Mouse (Mus musculus) midbrain, embryonic 10.5 days (tissue): Measurements from ENCODE around the gene Jph4. TPM values are rescaled to one million over a fixed set of nuclear protein-coding genes. Genes with fewer than 3 reads are reported as not detected.
A peak's percentile ranks its signal among the peaks of the same experiment; 100 is the strongest.

ENCODE experiments used
- DNase-seq: peaks from one replicate; pipeline ENCODE4 v3.0.0-alpha.2; 2017; ENCODE audit warnings: low spot score
- H3K27ac ChIP-seq: fragments of 300-500 bp; sonication (generic); replicated peaks from 2 replicates; pipeline ENCODE4 v1.5.1; 2016; ENCODE audit warnings: mild to moderate bottlenecking
- H3K27me3 ChIP-seq: fragments of 300-500 bp; sonication (generic); 2 replicates; pipeline ENCODE4 v1.6.1; 2016; ENCODE audit warnings: low read depth, mild to moderate bottlenecking; ENCODE audit not compliant: poor library complexity, severe bottlenecking
- H3K36me3 ChIP-seq: fragments of 300-500 bp; sonication (generic); 2 replicates; pipeline ENCODE4 v1.6.1; 2016; ENCODE audit warnings: mild to moderate bottlenecking, moderate library complexity
- H3K4me1 ChIP-seq: fragments of 300-500 bp; sonication (generic); 2 replicates; pipeline ENCODE4 v1.6.1; 2016
- H3K4me3 ChIP-seq: fragments of 300-500 bp; sonication (generic); 2 replicates; pipeline ENCODE4 v1.5.1; 2016; ENCODE audit warnings: mild to moderate bottlenecking, moderate library complexity
- H3K9me3 ChIP-seq: fragments of 300-500 bp; sonication (generic); replicated peaks from 2 replicates; pipeline ENCODE4 v1.6.1; 2016; ENCODE audit warnings: mild to moderate bottlenecking
- WGBS: fragments of 180-500 bp; shearing (Covaris S2); methylation state at CpG from one replicate; pipeline ENCODE4 v1.1.7; 2016; 5-methylcytosine and 5-hydroxymethylcytosine counted together
- polyA plus RNA-seq: library from polyadenylated mRNA; unstranded; fragments of >200 nt; fragmentation: Nextera tagmentation; extraction: Ambion mirVana; gene quantifications from 2 replicates; pipeline ENCODE4 v1.2.1, GENCODE M21; 2016

The Jph4 gene
- polyA plus RNA-seq, 1 experiment from 2014 or later, result 0.53 TPM

DNA sequence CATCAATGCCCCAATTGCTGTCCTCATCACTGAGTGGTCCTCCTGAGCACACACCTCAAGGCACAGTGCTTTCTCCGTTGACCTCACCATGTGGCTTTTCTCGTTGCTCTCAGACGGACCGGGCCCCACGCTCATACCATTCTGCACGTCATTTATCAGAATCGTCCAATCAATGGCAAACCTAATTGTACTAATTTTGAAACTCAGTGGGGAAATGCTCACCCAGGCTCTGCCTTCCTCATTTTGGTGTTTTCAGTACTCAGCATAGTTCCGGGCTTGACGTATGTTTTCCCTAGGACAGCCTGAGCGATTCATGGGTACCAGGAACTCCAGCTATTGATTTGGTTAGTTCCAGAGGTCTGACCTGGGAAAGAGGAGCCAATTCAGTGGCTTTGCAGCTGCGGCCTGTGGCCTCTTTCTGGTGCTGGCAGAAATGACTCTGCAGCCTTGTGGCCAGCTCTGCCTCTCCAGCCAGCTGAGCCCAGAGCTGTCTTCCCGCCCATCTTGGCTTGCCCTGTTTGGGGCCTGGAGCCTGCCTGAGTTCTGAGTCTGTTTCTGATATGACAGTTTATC is 30.2 kb upstream of the Jph4 start:
- Histone ChIP-seq H3K9me3 (no peaks in the 10 kb centered on the region), H3K4me1 (peaks cover 12% of the 10 kb centered on the region), H3K36me3 (no peaks in the 10 kb centered on the region), H3K4me3 (no peak overlapping the region), H3K27ac (no peak overlapping the region), H3K27me3 (no peaks in the 10 kb centered on the region)
- no peak for DNase-seq
- WGBS, result 85% methylated on average over 12 of the region's 12 CpGs

DNA sequence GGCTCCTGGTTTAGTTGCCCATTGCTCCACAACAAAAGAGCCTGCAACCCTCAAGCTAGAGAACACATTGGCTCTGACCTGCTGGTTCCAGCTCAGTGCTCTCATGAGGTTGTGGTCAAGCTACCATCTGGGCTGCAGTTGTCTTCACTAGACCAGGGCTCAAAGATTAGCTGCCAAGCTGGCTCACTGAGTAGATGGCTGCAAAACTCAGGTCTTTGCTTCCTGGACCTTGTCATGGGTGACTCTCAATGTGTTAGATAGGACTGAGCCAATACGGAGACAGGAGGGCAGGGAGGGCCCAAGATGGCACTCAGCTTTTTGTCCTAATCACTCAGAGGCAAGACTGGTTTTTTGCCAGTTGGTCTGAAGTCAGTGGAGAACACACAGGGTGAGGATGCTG is 29.6 kb upstream of the Jph4 start:
- H3K9me3 ChIP-seq, result no peaks in the 10 kb centered on the region
- H3K27me3 ChIP-seq, result no peaks in the 10 kb centered on the region
- WGBS, result 100% methylated on average over 1 of the region's 1 CpGs
- no peaks in the 10 kb centered on the region for H3K36me3 ChIP-seq
- H3K4me3 ChIP-seq, result no peak overlapping the region
- DNase-seq, result no peak
- H3K4me1 ChIP-seq, result peaks cover 12% of the 10 kb centered on the region
- H3K27ac ChIP-seq, result no peak overlapping the region

DNA sequence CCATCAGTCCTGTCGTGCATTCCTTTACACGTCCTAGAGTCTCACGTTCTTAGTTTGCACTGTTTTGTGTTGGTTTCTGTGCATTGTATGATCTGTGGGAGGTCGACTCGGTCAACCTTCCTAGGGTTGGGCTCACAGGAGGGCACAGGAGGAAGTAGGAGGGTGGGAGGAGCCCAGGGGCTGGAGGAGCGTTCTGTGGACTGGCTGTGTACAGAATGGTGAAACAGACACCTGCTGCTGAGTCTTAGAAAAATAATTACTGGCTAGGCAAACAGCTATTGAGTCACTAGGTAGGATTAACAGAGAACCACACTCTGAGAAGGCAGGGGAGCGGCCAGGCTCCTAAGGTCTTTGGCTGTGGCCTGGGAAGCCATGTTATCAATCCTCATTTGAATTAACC is 22.6 kb upstream of the Jph4 start:
- no peak overlapping the region for H3K4me3 ChIP-seq
- peaks cover 5% of the 10 kb centered on the region for H3K4me1 ChIP-seq
- 54% methylated on average over 7 of the region's 7 CpGs for WGBS
- H3K36me3 ChIP-seq, result no peaks in the 10 kb centered on the region
- no peaks in the 10 kb centered on the region for H3K27me3 ChIP-seq
- no peaks in the 10 kb centered on the region for H3K9me3 ChIP-seq
- DNase-seq, result no peak
- H3K27ac ChIP-seq, result no peak overlapping the region

DNA sequence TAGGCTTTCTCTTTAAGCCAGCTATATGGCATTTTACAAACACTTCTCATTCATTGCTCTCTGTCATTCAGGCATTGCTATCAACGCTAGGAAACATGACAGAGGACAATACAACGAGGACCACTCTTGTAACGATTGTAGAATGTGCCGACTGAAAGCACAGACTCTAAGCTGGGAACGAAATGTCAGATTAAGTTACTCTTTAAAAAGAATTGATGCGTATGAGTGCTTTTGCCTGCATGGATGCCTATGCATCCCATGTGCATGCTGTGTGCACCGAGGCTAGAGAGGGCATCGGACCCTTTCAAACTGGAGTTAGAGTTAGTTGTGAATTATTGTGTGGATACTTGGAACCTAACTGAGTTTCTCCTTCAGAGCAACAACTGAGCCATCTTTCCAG is 18.9 kb upstream of the Jph4 start:
- Histone ChIP-seq H3K27ac (no peak overlapping the region), H3K27me3 (no peaks in the 10 kb centered on the region), H3K9me3 (no peaks in the 10 kb centered on the region), H3K4me1 (peaks cover 5% of the 10 kb centered on the region), H3K4me3 (no peak overlapping the region), H3K36me3 (no peaks in the 10 kb centered on the region)
- WGBS, result 76% methylated on average over 8 of the region's 8 CpGs
- DNase-seq, result no peak

DNA sequence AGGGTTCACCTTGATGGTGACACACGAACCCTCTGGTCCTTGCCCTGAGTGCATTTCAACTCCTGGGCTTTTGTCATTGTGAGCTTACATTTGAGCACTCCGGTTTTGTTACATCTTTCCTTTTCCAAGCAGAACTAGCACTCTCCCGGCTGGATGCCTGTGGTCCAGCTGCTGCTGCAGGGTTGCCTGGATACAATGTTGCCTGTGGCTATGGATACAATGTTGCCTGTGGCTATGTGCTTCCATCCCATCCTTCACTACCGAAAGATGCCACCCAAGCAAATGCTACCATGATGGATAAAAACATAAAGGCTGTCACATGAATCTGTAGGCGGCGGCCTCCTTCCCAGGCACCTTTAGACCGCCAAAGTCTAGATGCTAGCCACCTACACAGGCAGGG is 9.8 kb upstream of the Jph4 start:
- peaks cover 11% of the 10 kb centered on the region for H3K4me1 ChIP-seq
- no peak overlapping the region for H3K27ac ChIP-seq
- WGBS, result 77% methylated on average over 7 of the region's 7 CpGs
- DNase-seq, result no peak
- H3K9me3 ChIP-seq, result no peaks in the 10 kb centered on the region
- H3K4me3 ChIP-seq, result no peak overlapping the region
- 0 out of 2 replicates have a peak, but pooled peaks cover 4% of the 10 kb centered on the region for H3K27me3 ChIP-seq
- no peaks in the 10 kb centered on the region for H3K36me3 ChIP-seq

DNA sequence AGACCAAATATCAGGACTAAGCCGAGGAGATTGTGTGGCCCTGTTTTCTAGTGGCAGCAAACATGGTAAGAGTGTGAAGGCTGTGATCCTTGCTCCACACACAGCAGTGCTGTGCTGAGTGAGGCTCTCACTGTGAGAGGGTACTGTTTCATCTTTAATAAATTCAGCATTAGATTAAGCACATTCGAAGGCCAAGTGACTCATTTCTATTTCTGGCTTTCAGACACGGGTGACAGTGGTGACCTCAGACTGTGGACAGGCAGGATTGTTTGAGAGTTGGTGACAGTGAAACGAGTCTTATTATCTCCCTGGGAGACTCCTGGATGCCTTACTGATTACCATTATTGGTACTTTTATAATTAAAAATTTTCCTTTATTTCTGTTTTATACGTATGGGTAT is 9.0 kb upstream of the Jph4 start:
- H3K27me3 ChIP-seq, result 0 out of 2 replicates have a peak, but pooled peaks cover 4% of the 10 kb centered on the region
- no peak overlapping the region for H3K4me3 ChIP-seq
- DNase-seq, result no peak
- H3K27ac ChIP-seq, result no peak overlapping the region
- H3K9me3 ChIP-seq, result no peaks in the 10 kb centered on the region
- H3K36me3 ChIP-seq, result no peaks in the 10 kb centered on the region
- H3K4me1 ChIP-seq, result peaks cover 11% of the 10 kb centered on the region
- WGBS, result 87% methylated on average over 5 of the region's 5 CpGs

DNA sequence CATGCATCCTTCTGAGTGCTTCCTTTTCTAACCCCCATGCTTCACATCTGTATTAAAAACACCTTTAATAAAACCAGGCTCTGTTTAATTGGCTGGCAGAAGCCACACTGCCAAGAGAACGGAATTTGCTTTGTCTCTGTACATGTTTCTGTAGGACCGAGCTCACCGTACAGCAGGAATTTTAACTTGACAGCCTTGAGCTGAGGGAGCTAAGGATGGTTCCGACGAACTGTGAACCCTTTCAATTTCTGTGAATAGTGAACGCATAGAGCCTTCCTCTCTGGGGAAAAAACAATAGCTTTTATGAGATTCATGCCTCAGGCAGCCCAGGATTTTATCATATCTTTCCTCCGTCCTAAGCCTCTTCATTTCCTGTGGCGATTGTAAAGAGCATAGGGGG is 5.6 kb upstream of the Jph4 start:
- Histone ChIP-seq H3K27ac (no peak overlapping the region), H3K4me1 (peaks cover 12% of the 10 kb centered on the region), H3K4me3 (no peak overlapping the region; the same call in 1 of the 2 replicates), H3K36me3 (no peaks in the 10 kb centered on the region), H3K27me3 (peaks cover 15% of the 10 kb centered on the region), H3K9me3 (no peaks in the 10 kb centered on the region)
- WGBS, result 66% methylated on average over 8 of the region's 8 CpGs
- DNase-seq, result no peak

DNA sequence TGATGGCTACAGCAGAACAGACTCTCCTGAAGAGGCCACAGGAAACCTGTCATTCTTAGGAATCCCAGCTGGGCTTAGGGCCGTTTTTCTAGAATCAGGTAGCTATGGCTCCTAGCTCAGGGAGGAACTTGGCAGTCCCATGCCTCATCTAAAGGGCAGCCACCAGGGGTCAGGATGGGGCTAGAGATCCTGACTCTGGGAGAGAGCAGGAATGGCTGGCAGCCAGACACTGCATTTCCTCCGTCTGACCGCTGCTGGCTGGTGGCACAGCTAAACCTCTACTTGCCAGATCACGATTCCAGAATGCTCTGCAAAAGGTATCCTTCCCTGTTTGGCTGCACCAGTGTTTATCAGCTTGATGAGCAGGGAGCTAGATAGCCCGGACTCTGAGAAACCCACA is 5.2 kb upstream of the Jph4 start:
- DNase-seq, result peak; percentile 83
- H3K4me3 ChIP-seq, result no peak overlapping the region; the same call in 1 of the 2 replicates
- H3K27me3 ChIP-seq, result peaks cover 19% of the 10 kb centered on the region
- 11% methylated on average over 5 of the region's 5 CpGs for WGBS
- no peaks in the 10 kb centered on the region for H3K9me3 ChIP-seq
- H3K27ac ChIP-seq, result no peak overlapping the region
- peaks cover 16% of the 10 kb centered on the region for H3K4me1 ChIP-seq
- H3K36me3 ChIP-seq, result no peaks in the 10 kb centered on the region

DNA sequence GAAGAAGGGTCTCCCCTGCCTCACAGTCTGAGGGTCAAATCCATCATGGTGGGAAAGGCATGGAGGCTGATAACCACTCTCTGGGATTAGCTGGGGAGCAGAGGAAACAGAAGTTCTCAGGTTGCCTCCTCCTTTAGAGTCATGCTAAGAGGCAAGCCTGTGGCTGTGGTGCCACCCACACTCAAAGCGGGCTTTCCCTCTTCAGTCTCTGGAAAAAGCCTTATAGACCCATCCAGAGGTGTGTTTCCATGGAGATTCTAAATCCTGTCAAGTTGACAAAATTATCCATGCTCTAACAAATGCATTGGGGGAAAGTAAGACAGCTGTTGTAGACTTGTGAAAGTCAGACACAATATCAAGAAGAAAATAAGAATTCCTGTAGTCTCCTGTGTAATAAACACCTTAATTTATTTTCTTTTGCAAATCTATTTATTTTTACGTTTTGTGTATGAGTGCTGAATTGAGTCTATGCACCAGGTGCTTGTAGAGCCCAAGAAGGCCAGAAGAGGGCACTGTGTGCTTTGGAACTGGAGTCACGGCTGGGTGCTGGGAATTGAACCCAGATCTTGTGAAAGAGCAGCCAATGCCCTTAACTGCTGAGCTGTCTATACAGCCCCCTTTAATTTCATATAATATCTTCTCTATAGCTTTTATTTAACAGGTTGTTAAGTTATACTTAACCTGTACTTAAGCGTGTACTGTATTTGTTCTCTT is 2.8 kb upstream of the Jph4 start:
- Histone ChIP-seq H3K4me3 (no peak overlapping the region), H3K4me1 (peaks cover 39% of the 10 kb centered on the region), H3K36me3 (no peaks in the 10 kb centered on the region), H3K27ac (no peak overlapping the region), H3K9me3 (no peaks in the 10 kb centered on the region), H3K27me3 (peaks cover 42% of the 10 kb centered on the region)
- WGBS, result 75% methylated on average over 4 of the region's 4 CpGs
- no peak for DNase-seq

DNA sequence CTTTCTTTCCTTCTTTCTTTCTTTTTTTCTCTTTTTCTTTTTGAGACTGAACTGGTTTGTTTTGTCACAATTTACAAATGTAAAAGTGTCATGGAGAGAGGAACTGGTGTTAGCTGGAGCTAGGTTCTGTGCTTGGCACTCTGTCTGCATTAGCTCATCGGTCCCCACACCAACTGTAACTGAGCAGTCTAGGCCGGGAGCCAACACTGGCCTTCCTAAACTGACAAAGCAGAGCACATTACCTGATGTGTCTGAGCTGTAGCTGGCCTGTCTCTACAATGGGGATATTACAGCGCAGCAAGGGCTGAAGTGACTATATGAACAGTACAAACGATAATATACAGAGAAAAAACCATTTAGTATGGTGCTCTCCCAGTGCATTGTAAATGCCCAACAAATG is 2.1 kb upstream of the Jph4 start:
- H3K4me3 ChIP-seq, result no peak overlapping the region
- DNase-seq, result no peak
- no peak overlapping the region for H3K27ac ChIP-seq
- H3K36me3 ChIP-seq, result no peaks in the 10 kb centered on the region
- H3K27me3 ChIP-seq, result peaks cover 50% of the 10 kb centered on the region
- 86% methylated on average over 4 of the region's 4 CpGs for WGBS
- no peaks in the 10 kb centered on the region for H3K9me3 ChIP-seq
- peaks cover 47% of the 10 kb centered on the region for H3K4me1 ChIP-seq

DNA sequence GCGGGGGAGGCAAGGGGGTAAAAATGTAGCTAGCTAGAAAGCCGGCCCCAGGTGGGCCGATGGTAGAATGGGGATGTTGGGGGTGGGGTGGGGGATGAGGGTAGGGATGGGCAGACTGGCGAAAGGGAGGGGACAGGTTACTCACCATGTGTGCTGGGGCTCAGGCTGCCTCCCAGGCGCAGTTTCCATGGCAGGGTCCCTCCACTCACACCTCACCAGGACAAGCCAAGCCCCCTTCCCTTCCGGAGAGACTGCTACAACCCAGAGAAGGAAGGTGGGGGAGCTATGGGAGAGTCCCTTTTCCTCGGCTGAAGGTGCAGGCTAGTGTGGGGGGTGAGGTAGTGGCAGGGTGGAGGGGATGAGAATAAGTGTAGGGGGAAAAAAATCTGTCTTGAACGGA is 889 bp downstream of the Jph4 start:
- peaks cover 42% of the 10 kb centered on the region for H3K4me1 ChIP-seq
- WGBS, result 0% methylated on average over 8 of the region's 8 CpGs
- peak; percentile 40 for DNase-seq
- no peaks in the 10 kb centered on the region for H3K36me3 ChIP-seq
- peak overlapping the region; percentile 81 for H3K4me3 ChIP-seq
- H3K27me3 ChIP-seq, result peaks cover 76% of the 10 kb centered on the region
- peak overlapping the region; percentile 84 for H3K27ac ChIP-seq
- no peaks in the 10 kb centered on the region for H3K9me3 ChIP-seq

DNA sequence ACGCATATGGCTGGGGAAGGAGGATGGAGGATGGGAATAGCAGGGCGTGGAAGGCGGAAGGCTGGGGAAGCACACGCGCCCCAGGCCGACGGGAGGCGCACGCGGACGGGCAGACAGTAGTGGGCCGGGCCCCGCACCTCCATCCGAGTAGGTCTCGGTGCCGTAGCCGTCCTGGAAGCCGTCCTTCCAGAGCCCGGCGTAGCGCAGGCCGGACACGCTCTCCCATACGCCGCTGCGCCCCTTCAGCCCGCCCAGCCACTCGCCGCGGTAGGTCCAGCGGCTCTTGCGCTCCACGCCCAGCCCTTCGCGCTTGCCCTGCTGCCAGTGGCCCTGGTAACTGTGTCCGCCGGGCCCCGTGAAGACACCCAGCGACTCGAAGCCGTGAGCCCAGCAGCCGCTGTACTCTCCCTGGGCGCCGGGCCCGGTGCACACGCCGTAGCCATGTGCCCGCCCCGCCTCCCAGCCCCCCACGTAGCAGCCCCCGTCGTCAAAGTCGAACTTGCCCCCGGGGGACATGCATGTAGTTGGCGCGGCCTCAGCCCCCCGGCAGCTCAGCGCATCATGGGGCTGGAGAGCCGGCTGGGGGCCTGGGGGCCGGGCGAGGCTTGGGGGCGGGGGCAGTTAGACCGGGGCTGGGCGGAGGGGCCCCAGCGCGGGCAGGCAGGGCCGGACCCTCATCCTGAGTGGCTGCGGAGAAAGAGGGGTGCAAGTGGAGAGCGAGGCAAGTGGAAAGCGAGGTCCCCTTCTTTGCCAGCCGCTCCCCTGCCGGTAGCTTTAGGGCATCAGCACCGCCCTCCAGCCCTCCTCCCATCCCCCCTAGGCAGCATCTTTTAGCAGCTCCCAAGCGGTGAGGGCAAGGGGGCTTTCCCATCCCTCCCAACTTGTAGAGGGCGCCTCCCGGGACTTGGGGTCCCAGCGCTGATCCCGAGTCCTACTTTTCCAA is 1.7 kb downstream of the Jph4 start:
- Histone ChIP-seq H3K4me3 (peak overlapping the region; percentile 81), H3K27ac (peak overlapping the region; percentile 84), H3K4me1 (peaks cover 45% of the 10 kb centered on the region), H3K9me3 (no peaks in the 10 kb centered on the region), H3K36me3 (no peaks in the 10 kb centered on the region), H3K27me3 (peaks cover 84% of the 10 kb centered on the region)
- DNase-seq, result peak; percentile 68
- under 1% methylated on average over 77 of the region's 78 CpGs for WGBS
